Mouse (Mus musculus) testis, adult 2 months (tissue): ENCODE measurements around the gene Cd82.

Experiments used
- CTCF ChIP-seq: fragments of 200-500 bp; IDR thresholded peaks from 2 replicates; pipeline ENCODE4 v1.5.1; 2012; ENCODE audit warnings: low read depth, mild to moderate bottlenecking, inconsistent platforms, low read length, moderate library complexity; ENCODE audit not compliant: control insufficient read depth, insufficient read depth, insufficient replicate concordance
- POLR2A ChIP-seq: fragments of 200-500 bp; IDR thresholded peaks from 2 replicates; pipeline ENCODE4 v1.6.1; 2012; ENCODE audit warnings: low read depth, mild to moderate bottlenecking, inconsistent platforms, low read length, moderate library complexity; ENCODE audit not compliant: control insufficient read depth

DNA sequence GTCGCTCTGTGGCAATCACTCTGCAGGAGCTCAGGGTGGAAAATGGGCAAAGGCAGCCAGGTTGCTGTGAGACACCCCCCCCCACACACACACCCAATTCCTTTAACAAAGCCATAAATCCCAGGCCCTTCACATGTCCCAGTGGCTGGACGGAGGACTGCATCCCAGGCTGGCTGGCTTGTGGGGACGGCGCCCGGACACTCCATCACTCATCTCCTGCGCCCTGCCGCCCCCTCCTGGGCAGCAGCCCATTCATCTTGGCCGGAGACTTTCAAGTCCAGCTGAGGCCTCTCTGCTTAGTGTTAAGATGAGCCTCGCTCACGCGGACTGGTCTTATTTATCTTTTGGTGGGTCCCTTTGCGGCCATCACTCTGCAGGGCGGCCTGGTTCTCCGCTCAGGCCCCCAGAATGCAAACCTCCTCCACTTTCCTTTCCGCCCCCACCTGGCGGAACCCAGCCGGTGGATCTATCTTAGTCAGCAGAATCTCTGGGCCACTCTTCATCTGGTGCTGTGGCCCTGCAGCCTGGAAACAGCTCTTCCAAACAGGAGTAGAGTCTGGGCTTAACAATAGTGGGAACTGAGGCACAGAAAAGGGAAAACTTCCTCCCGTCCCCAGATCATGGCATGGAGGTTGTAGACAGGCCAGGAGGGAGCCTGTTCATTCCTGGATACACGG, 26.1 kb upstream of the Cd82 start:
- no peak for TF ChIP-seq POLR2A
- no peak for TF ChIP-seq CTCF
